Mouse (Mus musculus) lung, postnatal 0 days (tissue): Measurements from ENCODE around the gene Pld5. TPM values are rescaled to one million over a fixed set of nuclear protein-coding genes. Genes with fewer than 3 reads are reported as not detected.

Source experiments
- ATAC-seq: fragments of 200-750 bp; cut with Nextera tagmentation; 2 replicates; pipeline ENCODE4 v1.8.0; 2017; ENCODE audit warnings: moderate library complexity
- DNase-seq: peaks from one replicate; pipeline ENCODE4 v3.0.0-alpha.2; 2016; ENCODE audit warnings: low spot score
- H3K27ac ChIP-seq: fragments of 300-500 bp; sonication (generic); 2 replicates; pipeline ENCODE4 v1.5.1; 2014; ENCODE audit warnings: antibody characterized with exemption, mild to moderate bottlenecking, low read length, mixed read lengths
- H3K27me3 ChIP-seq: fragments of 300-500 bp; sonication (generic); replicated peaks from 2 replicates; pipeline ENCODE4 v1.6.1; 2014; ENCODE audit warnings: low read length, mixed read lengths; ENCODE audit not compliant: insufficient read depth
- H3K36me3 ChIP-seq: fragments of 300-500 bp; sonication (generic); 2 replicates; pipeline ENCODE4 v1.6.1; 2014; ENCODE audit warnings: low read length, mixed read lengths; ENCODE audit not compliant: insufficient read depth
- H3K4me1 ChIP-seq: fragments of 300-500 bp; sonication (generic); 2 replicates; pipeline ENCODE4 v1.6.1; 2014; ENCODE audit warnings: antibody characterized with exemption, low read depth, low read length, mixed read lengths; ENCODE audit not compliant: insufficient read depth
- H3K4me2 ChIP-seq: fragments of 300-500 bp; sonication (generic); replicated peaks from 2 replicates; pipeline ENCODE4 v1.6.1; 2014; ENCODE audit warnings: low read depth, mild to moderate bottlenecking, low read length, moderate library complexity, mixed read lengths
- H3K4me3 ChIP-seq: fragments of 300-500 bp; sonication (generic); 2 replicates; pipeline ENCODE4 v1.5.1; 2014; ENCODE audit warnings: low read depth, low read length
- H3K9ac ChIP-seq: fragments of 300-500 bp; sonication (generic); replicated peaks from 2 replicates; pipeline ENCODE4 v1.6.1; 2014; ENCODE audit warnings: low read depth, mild to moderate bottlenecking
- H3K9me3 ChIP-seq: fragments of 300-500 bp; sonication (generic); 2 replicates; pipeline ENCODE4 v1.6.1; 2016; ENCODE audit warnings: low read length, mixed read lengths
- CTCF ChIP-seq: IDR thresholded peaks from 2 replicates; pipeline ENCODE4 v1.5.1; 2016; ENCODE audit warnings: antibody characterized with exemption, mild to moderate bottlenecking
- EP300 ChIP-seq: IDR thresholded peaks from 2 replicates; pipeline ENCODE4 v1.6.1; 2016; ENCODE audit warnings: antibody characterized with exemption, mild to moderate bottlenecking, control low read depth
- WGBS: fragments of 180-500 bp; shearing (Covaris S2); extraction: QIAGEN DNeasy Blood & Tissue Kit; methylation state at CpG from one replicate; pipeline ENCODE4 v1.1.7; 2014; 5-methylcytosine and 5-hydroxymethylcytosine counted together
- polyA plus RNA-seq: library from polyadenylated mRNA; unstranded; fragments of >200 nt; fragmentation: Nextera tagmentation; extraction: Ambion mirVana; gene quantifications from 2 replicates; pipeline ENCODE4 v1.2.1, GENCODE M21; 2015

Gene Pld5
- polyA plus RNA-seq, 1 experiment from 2014 or later = 0.26 TPM

GRCm38 (mm10) chr1:176125771-176126170 lies 149.3 kb downstream of the Pld5 start:
- WGBS = 47% methylated on average over 2 of the region's 2 CpGs

GRCm38 (mm10) chr1:176124441-176124840 lies 150.7 kb downstream of the Pld5 start:
- Histone ChIP-seq H3K9me3 (no peaks in the 10 kb centered on the region), H3K4me1 (no peaks in the 10 kb centered on the region), H3K27me3 (no peaks in the 10 kb centered on the region), H3K4me3 (no peak overlapping the region), H3K9ac (no peak overlapping the region), H3K4me2 (no peak overlapping the region), H3K27ac (no peak overlapping the region), H3K36me3 (no peaks in the 10 kb centered on the region)
- 62% methylated on average over 8 of the region's 8 CpGs for WGBS
- no peak for ATAC-seq
- TF ChIP-seq CTCF (no peak), EP300 (no peak)
- DNase-seq = no peak

More at GRCm38 (mm10) chr1:176125771-176126170, 149.3 kb downstream of the Pld5 start:
- H3K9ac ChIP-seq = no peak overlapping the region
- no peak overlapping the region for H3K4me2 ChIP-seq
- DNase-seq (no peak), ATAC-seq (no peak)
- TF ChIP-seq CTCF (no peak), EP300 (no peak)
- no peaks in the 10 kb centered on the region for H3K9me3 ChIP-seq
- no peaks in the 10 kb centered on the region for H3K36me3 ChIP-seq
- H3K4me1 ChIP-seq = no peaks in the 10 kb centered on the region
- H3K27ac ChIP-seq = no peak overlapping the region
- no peaks in the 10 kb centered on the region for H3K27me3 ChIP-seq
- H3K4me3 ChIP-seq = no peak overlapping the region

- no peak overlapping the region for H3K27ac ChIP-seq
- no peak for TF ChIP-seq CTCF
- no peak for TF ChIP-seq EP300
- no peaks in the 10 kb centered on the region for H3K36me3 ChIP-seq
- no peak for DNase-seq
- WGBS = 18% methylated on average over 2 of the region's 2 CpGs
- H3K27me3 ChIP-seq = no peaks in the 10 kb centered on the region
- H3K9me3 ChIP-seq = no peaks in the 10 kb centered on the region
- no peak overlapping the region for H3K9ac ChIP-seq
- H3K4me3 ChIP-seq = no peak overlapping the region
- ATAC-seq = no peak
- no peaks in the 10 kb centered on the region for H3K4me1 ChIP-seq
- no peak overlapping the region for H3K4me2 ChIP-seq
Measured at GRCm38 (mm10) chr1:176123781-176124180, 151.3 kb downstream of the Pld5 start.

GRCm38 (mm10) chr1:176115604-176116003 lies 159.5 kb downstream of the Pld5 start:
- no peaks in the 10 kb centered on the region for H3K36me3 ChIP-seq
- no peak overlapping the region for H3K9ac ChIP-seq
- 90% methylated on average over 4 of the region's 4 CpGs for WGBS
- no peak overlapping the region for H3K4me2 ChIP-seq
- no peak for DNase-seq
- H3K4me1 ChIP-seq = no peaks in the 10 kb centered on the region
- no peak overlapping the region for H3K4me3 ChIP-seq
- no peak for TF ChIP-seq CTCF
- TF ChIP-seq EP300 = no peak
- H3K9me3 ChIP-seq = no peaks in the 10 kb centered on the region
- no peaks in the 10 kb centered on the region for H3K27me3 ChIP-seq
- ATAC-seq = no peak
- no peak overlapping the region for H3K27ac ChIP-seq

GRCm38 (mm10) chr1:176098685-176099320 lies 176.3 kb downstream of the Pld5 start:
- Histone ChIP-seq H3K9me3 (no peaks in the 10 kb centered on the region), H3K4me3 (no peak overlapping the region), H3K36me3 (no peaks in the 10 kb centered on the region), H3K4me1 (no peaks in the 10 kb centered on the region), H3K4me2 (no peak overlapping the region), H3K27ac (no peak overlapping the region), H3K27me3 (no peaks in the 10 kb centered on the region), H3K9ac (no peak overlapping the region)
- WGBS = 49% methylated on average over 7 of the region's 7 CpGs
- no peak for DNase-seq
- no peak for TF ChIP-seq EP300
- no peak for TF ChIP-seq CTCF
- no peak for ATAC-seq

GRCm38 (mm10) chr1:176092119-176092518 lies 183.0 kb downstream of the Pld5 start:
- H3K4me3 ChIP-seq = no peak overlapping the region
- DNase-seq (no peak), ATAC-seq (0 out of 2 replicates have a peak, but pooled peaks have one; percentile 40)
- no peak overlapping the region for H3K9ac ChIP-seq
- H3K9me3 ChIP-seq = no peaks in the 10 kb centered on the region
- no peaks in the 10 kb centered on the region for H3K27me3 ChIP-seq
- H3K27ac ChIP-seq = no peak overlapping the region
- H3K4me2 ChIP-seq = no peak overlapping the region
- 50% methylated on average over 2 of the region's 2 CpGs for WGBS
- H3K36me3 ChIP-seq = no peaks in the 10 kb centered on the region
- TF ChIP-seq CTCF (no peak), EP300 (no peak)
- H3K4me1 ChIP-seq = no peaks in the 10 kb centered on the region

- H3K4me3 ChIP-seq = no peak overlapping the region
- no peak overlapping the region for H3K4me2 ChIP-seq
- 70% methylated on average over 3 of the region's 3 CpGs for WGBS
- H3K36me3 ChIP-seq = no peaks in the 10 kb centered on the region
- TF ChIP-seq CTCF (no peak), EP300 (no peak)
- no peaks in the 10 kb centered on the region for H3K27me3 ChIP-seq
- no peak overlapping the region for H3K9ac ChIP-seq
- H3K9me3 ChIP-seq = no peaks in the 10 kb centered on the region
- DNase-seq (no peak), ATAC-seq (no peak)
- H3K4me1 ChIP-seq = no peaks in the 10 kb centered on the region
- no peak overlapping the region for H3K27ac ChIP-seq
Measured at GRCm38 (mm10) chr1:176089382-176089781, 185.7 kb downstream of the Pld5 start.
